23 mouse cellular contexts compared by ENCODE assay signal in the genomic region with DNA sequence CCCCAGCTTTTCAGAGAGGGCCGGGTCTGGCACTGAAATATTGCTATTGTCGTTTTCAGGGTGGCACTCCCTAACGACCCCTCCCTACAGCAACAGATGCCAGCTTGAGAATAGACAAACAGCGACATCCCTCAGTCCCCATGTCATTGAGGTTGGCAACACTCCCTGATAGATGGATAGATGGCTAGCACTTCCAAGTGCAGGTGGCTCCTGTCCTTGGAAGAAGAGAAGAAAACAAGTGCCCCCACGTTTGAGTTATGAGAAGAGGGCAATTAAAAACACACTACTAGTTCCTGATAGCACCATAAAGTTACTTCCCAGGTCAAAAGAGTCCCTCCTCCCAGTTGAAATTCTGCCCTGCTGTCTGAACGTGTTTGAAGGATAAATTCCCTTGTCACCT. TPM values are rescaled to one million over a fixed set of nuclear protein-coding genes. Genes with fewer than 3 reads are reported as not detected.
"Had no signal": no experiment of that assay in that cellular context is flagged by ENCODE, and none has a peak within 500 bp of the region (broad histone marks: within the 10 kb centered on the region; RNA-seq: fewer than 3 reads in every experiment).

No protein-coding gene starts in this region.

- H3K27ac ChIP-seq: lung, embryonic 15.5 days; midbrain, embryonic 10.5 days; midbrain, embryonic 12.5 days; neural tube, embryonic 13.5 days; stomach, embryonic 15.5 days; stomach, postnatal 0 days had no signal

- H3K4me3 ChIP-seq: lung, embryonic 15.5 days; midbrain, embryonic 10.5 days; midbrain, embryonic 12.5 days; myocyte; neural tube, embryonic 13.5 days; stomach, embryonic 15.5 days had no signal

- H3K4me2 ChIP-seq: lung, embryonic 15.5 days; midbrain, embryonic 12.5 days; neural tube, embryonic 13.5 days; stomach, embryonic 15.5 days had no signal

- H3K36me3 ChIP-seq: lung, embryonic 15.5 days; midbrain, embryonic 10.5 days; midbrain, embryonic 12.5 days; neural tube, embryonic 13.5 days; stomach, embryonic 15.5 days had no signal

- H3K9ac ChIP-seq: liver, postnatal 0 days; lung, embryonic 15.5 days; midbrain, embryonic 12.5 days; neural tube, embryonic 13.5 days; stomach, embryonic 15.5 days had no signal

- ATAC-seq: lung, postnatal 0 days; midbrain, embryonic 16.5 days had no signal

- H3K4me1 ChIP-seq: lung, embryonic 15.5 days; midbrain, embryonic 10.5 days; midbrain, embryonic 12.5 days; neural tube, embryonic 13.5 days; stomach, embryonic 15.5 days had no signal

- DNase-seq: liver, postnatal 0 days; lung, adult 2 months; lung, postnatal 14 days; lung, postnatal 36 days; midbrain, embryonic 14.5 days; right cerebral cortex, postnatal 14 days; thymus, adult 2 months; thymus, postnatal 25 days; thymus, postnatal 4 days had no signal

- H3K9me3 ChIP-seq: lung, embryonic 15.5 days; midbrain, embryonic 10.5 days; midbrain, embryonic 12.5 days; neural tube, embryonic 13.5 days; stomach, embryonic 15.5 days had no signal

- H3K27me3 ChIP-seq: lung, embryonic 15.5 days; midbrain, embryonic 12.5 days; neural tube, embryonic 13.5 days; stomach, embryonic 15.5 days had no signal

RNA-seq across cellular contexts. Expression of gene Gm5269, which starts 8.0 kb away (rescaled TPM):
- total RNA-seq: megakaryocyte-erythroid progenitor cell, adult 5-6 weeks had no signal
- polyA plus RNA-seq: liver, postnatal 0 days; lung, adult 2 months; lung, embryonic 15.5 days; lung, postnatal 0 days; midbrain, embryonic 10.5 days; midbrain, embryonic 12.5 days; midbrain, embryonic 14.5 days; midbrain, embryonic 16.5 days; myocyte; neural tube, embryonic 11.5 days; neural tube, embryonic 13.5 days; spleen, adult 2 months; stomach, embryonic 15.5 days; stomach, postnatal 0 days; testis, adult 2 months; thymus, adult 2 months; urinary bladder, adult 2 months had no signal
